Mouse (Mus musculus): ENCODE data around the gene Tmc4. TPM values are rescaled to one million over a fixed set of nuclear protein-coding genes. Genes with fewer than 3 reads are reported as not detected.
"Not testable (repeated sequence)": the region's sequence is repeated elsewhere in the genome, so short reads cannot be mapped to it uniquely, and the experiment has no call there.

Tmc4 gene
- polyA plus RNA-seq, 1 experiment: 0.05 TPM

DNA sequence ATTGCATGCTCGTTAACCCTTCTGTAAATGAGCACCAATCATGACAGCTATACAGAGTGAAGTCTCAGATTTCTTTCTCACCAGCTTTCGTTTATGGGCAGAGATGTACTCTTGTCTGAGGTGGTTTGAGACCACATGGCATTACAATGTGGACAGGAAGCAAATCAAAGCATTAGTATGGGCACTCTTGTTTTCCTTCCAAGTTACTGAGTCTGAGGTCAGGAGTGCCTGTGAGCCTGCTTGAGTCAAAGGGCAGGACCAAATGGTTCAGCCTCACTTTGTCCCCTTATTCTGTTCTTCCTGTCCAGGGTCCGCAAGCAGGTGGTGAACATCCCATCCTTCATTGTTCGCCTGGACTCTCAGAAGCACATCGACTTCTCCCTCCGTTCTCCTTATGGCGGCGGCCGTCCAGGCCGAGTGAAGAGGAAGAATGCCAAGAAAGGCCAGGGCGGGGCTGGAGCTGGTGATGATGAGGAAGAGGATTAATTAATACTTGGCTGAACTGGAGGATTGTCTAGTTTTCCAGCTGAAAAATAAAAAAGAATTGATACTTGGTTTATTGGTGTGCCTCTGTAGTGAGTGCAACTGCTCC is 29.1 kb upstream of the Tmc4 start:
- Histone ChIP-seq H3K4me1 (ENCODE audit: control insufficient read depth) (peaks cover 29% of the 10 kb centered on the region), H3K4me3 (replicated peaks) (peak overlapping the region; percentile 91), H3K36me3 (ENCODE audit: control insufficient read depth) (peaks cover 37% of the 10 kb centered on the region), H3K27me3 (ENCODE audit: control insufficient read depth) (no peaks in the 10 kb centered on the region), H3K9me3 (ENCODE audit: control insufficient read depth, low read length) (no peaks in the 10 kb centered on the region)
- no peak for TF ChIP-seq TAL1 (IDR thresholded peaks at IDR 0.05; ENCODE audit: low read length)
- no peak for TF ChIP-seq GATA1 (IDR thresholded peaks at IDR 0.05; ENCODE audit: low read length)

DNA sequence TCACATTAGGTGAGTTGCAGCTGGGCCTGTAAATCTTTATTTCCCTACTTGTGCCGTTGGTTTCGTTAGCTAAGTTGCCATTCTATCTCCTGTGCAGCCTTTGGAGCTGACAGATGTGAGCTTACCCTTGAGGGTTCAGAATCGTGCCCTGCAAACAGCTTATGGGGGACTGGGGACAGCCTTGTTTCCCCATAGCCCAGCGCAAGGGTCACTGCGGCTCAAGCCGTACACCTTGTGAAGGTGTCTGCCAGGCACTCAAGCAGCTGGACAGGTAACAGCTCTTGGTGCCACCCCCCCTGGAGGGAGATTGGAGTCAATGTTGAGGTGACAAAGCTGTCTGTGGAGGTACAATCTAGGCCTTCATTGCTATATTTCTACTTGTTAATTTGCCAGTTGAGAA is 28.6 kb upstream of the Tmc4 start:
- Histone ChIP-seq H3K27me3 (ENCODE audit: control insufficient read depth) (no peaks in the 10 kb centered on the region), H3K9me3 (ENCODE audit: control insufficient read depth, low read length) (no peaks in the 10 kb centered on the region), H3K4me1 (ENCODE audit: control insufficient read depth) (peaks cover 29% of the 10 kb centered on the region), H3K36me3 (ENCODE audit: control insufficient read depth) (peaks cover 37% of the 10 kb centered on the region), H3K4me3 (replicated peaks) (peak overlapping the region; percentile 91)
- TF ChIP-seq GATA1 (IDR thresholded peaks at IDR 0.05; ENCODE audit: low read length) (no peak), TAL1 (IDR thresholded peaks at IDR 0.05; ENCODE audit: low read length) (no peak)

DNA sequence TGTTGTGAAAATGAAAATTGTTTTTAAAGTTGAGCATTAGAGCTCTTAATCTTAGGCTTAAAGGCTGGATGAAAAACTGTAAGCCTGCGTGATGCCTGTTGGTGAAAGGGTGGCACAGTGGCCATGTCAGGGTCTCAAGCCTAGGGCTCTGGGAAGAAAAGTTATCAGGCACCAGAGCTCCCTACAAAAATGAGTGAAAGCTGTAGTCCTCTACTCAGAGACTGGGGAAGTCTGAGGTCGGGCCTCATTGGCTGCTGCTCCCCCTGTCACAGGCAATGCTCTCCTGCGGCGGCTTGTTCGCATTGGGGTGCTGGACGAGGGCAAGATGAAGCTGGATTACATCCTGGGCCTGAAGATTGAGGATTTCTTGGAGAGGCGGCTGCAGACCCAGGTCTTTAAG is 28.1 kb upstream of the Tmc4 start:
- H3K27me3 ChIP-seq (ENCODE audit: control insufficient read depth); H3K9me3 ChIP-seq (ENCODE audit: control insufficient read depth, low read length): not testable (repeated sequence)
- H3K4me3 ChIP-seq (replicated peaks): peak overlapping the region; percentile 91
- H3K4me1 ChIP-seq (ENCODE audit: control insufficient read depth): peaks cover 29% of the 10 kb centered on the region
- H3K36me3 ChIP-seq (ENCODE audit: control insufficient read depth): peaks cover 37% of the 10 kb centered on the region

DNA sequence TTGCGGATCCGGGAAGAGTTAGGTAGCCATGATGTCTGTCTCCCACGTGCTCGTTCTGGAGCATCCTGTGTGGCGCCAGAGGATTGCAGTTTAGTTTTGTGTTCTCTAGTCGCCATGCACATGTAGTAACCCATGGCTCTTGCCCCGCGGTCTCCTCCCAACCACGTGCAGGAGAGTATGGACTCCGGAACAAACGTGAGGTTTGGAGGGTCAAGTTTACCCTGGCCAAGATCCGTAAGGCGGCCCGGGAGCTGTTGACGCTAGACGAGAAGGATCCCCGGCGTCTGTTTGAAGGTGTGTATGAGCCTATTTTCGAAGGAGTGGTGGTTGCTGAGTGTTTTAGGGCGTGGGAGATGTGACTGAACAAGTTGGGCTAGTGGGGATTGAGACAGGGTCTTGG is 27.1 kb upstream of the Tmc4 start:
- Histone ChIP-seq H3K4me1 (ENCODE audit: control insufficient read depth) (peaks cover 29% of the 10 kb centered on the region), H3K36me3 (ENCODE audit: control insufficient read depth) (peaks cover 37% of the 10 kb centered on the region), H3K9me3 (ENCODE audit: control insufficient read depth, low read length) (no peaks in the 10 kb centered on the region), H3K4me3 (replicated peaks) (peak overlapping the region; percentile 91), H3K27me3 (ENCODE audit: control insufficient read depth) (no peaks in the 10 kb centered on the region)
- TF ChIP-seq TAL1 (IDR thresholded peaks at IDR 0.05; ENCODE audit: low read length) (no peak), GATA1 (IDR thresholded peaks at IDR 0.05; ENCODE audit: low read length) (no peak)

DNA sequence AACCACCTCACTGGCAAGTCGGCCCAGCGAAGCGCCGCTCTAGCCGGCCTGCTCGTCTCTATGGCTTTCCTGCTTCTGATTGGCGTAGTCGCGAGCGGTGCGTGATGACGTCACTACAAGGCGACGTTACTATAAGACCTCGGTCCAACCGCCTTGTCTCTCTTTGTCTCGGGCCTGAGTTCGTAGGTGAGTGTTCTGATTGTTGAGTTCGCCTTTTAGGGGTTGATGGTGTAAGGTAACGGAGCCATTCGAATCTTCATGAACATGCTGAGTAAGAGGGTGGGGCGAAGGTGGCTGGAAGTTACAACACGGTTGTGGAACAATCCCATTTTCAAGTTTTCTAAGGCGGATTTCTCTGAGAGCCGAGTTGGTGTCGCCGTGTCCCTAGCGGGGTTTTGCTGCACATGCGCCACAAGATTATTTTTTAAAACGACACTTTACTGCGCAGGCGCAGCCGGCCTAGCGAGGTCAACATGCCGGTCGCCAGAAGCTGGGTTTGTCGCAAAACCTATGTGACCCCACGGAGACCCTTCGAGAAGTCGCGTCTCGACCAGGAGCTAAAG is 26.6 kb upstream of the Tmc4 start, which contains the start of gene Rps9:
Gene Rps9 (plus strand): TSS at position 115 of the 563 bp plus-strand sequence.
- TF ChIP-seq GATA1 (IDR thresholded peaks at IDR 0.05; ENCODE audit: low read length): no peak
- no peak for TF ChIP-seq TAL1 (IDR thresholded peaks at IDR 0.05; ENCODE audit: low read length)
- H3K4me3 ChIP-seq (replicated peaks): peak within 1 kb of the TSS; percentile 91
- peaks cover 37% of the 10 kb centered on the region for H3K36me3 ChIP-seq (ENCODE audit: control insufficient read depth)
- no peaks in the 10 kb centered on the region for H3K27me3 ChIP-seq (ENCODE audit: control insufficient read depth)
- peaks cover 29% of the 10 kb centered on the region for H3K4me1 ChIP-seq (ENCODE audit: control insufficient read depth)
- H3K9me3 ChIP-seq (ENCODE audit: control insufficient read depth, low read length): no peaks in the 10 kb centered on the region

DNA sequence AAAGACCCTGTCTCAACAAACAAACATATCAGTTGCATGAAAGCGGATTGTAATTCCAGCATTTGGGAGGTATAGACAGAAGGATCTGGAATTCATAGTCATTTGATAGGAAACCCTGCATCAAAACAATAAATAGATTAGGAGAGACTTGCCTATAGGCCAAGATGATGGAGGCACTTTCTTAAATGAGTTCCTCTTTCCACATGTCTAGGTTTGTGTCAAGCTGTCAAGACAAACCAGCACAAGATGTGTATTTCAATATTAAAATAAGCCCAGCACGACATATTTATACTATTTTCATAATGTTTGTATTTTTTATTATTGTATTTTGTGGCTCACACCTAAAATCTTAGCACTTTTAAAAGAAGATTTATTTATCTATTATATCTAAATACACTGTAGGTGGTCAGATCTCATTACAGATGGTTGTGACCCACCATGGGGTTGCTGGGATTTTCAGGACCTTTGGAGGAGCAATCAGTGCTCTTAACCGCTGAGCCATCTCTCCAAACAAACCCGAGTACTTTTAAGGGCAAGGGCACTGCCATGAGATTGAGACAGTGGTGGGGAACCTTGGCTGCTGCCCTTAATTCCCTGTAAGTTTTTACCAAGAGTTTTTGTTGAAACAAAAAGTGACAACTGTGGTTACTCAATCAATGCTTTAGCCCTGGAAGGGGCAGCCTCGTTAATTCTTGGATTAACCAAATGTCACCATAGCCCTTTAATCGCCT is 26.0 kb upstream of the Tmc4 start:
- Histone ChIP-seq H3K4me1 (ENCODE audit: control insufficient read depth) (peaks cover 29% of the 10 kb centered on the region), H3K36me3 (ENCODE audit: control insufficient read depth) (peaks cover 37% of the 10 kb centered on the region), H3K27me3 (ENCODE audit: control insufficient read depth) (no peaks in the 10 kb centered on the region), H3K9me3 (ENCODE audit: control insufficient read depth, low read length) (no peaks in the 10 kb centered on the region), H3K4me3 (replicated peaks) (peak overlapping the region; percentile 91)
- no peak for TF ChIP-seq TAL1 (IDR thresholded peaks at IDR 0.05; ENCODE audit: low read length)
- TF ChIP-seq GATA1 (IDR thresholded peaks at IDR 0.05; ENCODE audit: low read length): no peak

DNA sequence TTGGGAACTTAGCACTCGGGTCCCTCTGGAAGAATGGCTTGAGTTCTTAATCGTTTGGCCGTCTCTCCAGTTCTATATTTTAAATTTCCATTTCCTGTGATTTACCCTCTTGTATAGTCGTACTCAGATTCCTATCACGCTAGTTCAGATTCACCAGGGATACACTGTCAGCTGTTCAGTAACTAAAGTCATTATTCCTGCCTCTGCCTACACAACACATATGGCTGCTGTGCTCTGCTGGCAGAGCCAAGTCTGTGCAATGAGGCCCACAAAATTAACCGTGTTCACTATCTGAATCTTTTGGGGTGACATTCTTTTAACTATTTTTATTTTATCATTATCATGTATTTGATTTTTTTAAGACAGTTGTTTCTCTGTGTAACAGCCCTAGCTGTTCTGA is 21.1 kb upstream of the Tmc4 start:
- Histone ChIP-seq H3K27me3 (ENCODE audit: control insufficient read depth) (no peaks in the 10 kb centered on the region), H3K4me3 (replicated peaks) (no peak overlapping the region), H3K36me3 (ENCODE audit: control insufficient read depth) (no peaks in the 10 kb centered on the region; the same call in 1 of the 2 replicates), H3K4me1 (ENCODE audit: control insufficient read depth) (peaks cover 17% of the 10 kb centered on the region), H3K9me3 (ENCODE audit: control insufficient read depth, low read length) (no peaks in the 10 kb centered on the region)
- no peak for TF ChIP-seq TAL1 (IDR thresholded peaks at IDR 0.05; ENCODE audit: low read length)
- no peak for TF ChIP-seq GATA1 (IDR thresholded peaks at IDR 0.05; ENCODE audit: low read length)

DNA sequence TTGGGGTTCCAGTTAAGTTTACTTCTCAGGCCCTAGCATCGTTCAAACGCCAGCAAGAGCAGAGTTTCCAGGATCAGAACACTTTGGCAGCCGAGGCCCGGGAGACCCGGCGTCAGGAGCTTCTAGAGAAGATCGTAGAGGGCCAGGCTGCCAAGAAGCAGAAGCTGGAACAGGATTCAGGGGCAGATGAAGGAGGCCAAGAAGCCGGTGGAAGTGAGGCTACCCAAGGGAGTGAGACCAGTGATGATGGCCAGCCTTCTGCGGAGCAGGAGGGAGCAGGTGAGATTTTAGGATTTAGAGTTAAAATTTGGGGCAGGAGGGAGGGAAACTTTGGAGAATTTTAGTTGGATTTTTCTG is 17.6 kb upstream of the Tmc4 start:
- Histone ChIP-seq H3K4me1 (ENCODE audit: control insufficient read depth) (peaks cover 41% of the 10 kb centered on the region), H3K4me3 (replicated peaks) (peak overlapping the region; percentile 84)
- H3K36me3 ChIP-seq (ENCODE audit: control insufficient read depth); H3K27me3 ChIP-seq (ENCODE audit: control insufficient read depth); H3K9me3 ChIP-seq (ENCODE audit: control insufficient read depth, low read length): not testable (repeated sequence)

DNA sequence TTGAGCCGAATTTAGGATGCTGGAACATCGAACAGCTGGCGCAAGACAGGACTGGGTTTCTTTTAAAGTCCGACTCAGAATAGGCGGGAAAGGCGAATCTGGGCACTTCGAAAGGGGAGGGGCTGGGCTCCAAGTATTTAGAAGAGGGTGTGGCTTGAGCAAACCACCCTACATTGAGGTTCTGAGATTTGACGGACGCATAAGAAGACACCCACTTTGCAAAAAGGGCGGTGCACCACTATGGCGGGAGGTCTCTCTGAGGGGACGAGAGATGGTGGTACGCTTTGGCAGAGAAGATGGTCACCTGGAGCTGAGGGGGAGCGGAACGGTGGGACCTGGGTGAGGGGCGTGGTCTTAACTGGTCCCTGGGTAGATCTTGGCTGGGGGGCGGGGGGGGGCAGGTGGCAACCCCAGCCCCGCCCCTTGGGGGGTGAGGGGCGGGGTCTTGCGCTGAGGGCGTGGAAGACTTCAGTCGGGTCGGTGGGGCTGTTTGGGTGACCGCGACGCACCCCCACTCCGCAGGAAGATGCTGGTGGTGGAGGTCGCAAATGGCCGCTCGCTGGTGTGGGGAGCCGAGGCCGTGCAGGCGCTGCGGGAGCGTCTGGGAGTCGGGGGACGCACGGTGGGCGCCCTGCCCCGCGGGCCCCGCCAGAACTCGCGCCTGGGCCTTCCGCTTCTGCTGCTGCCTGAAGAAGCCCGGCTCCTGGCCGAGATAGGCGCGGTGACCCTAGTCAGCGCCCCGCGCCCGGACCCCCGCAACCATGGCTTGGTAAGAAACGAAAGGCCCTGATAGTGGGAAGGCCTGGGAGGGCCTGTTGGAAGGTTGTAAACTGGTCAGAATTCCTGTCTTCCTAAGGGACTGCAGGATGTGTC is 17.0 kb upstream of the Tmc4 start:
- H3K9me3 ChIP-seq (ENCODE audit: control insufficient read depth, low read length): no peaks in the 10 kb centered on the region
- peaks cover 41% of the 10 kb centered on the region for H3K4me1 ChIP-seq (ENCODE audit: control insufficient read depth)
- TF ChIP-seq GATA1 (IDR thresholded peaks at IDR 0.05; ENCODE audit: low read length) (no peak), TAL1 (IDR thresholded peaks at IDR 0.05; ENCODE audit: low read length) (no peak)
- no peaks in the 10 kb centered on the region; the same call in 1 of the 2 replicates for H3K36me3 ChIP-seq (ENCODE audit: control insufficient read depth)
- H3K27me3 ChIP-seq (ENCODE audit: control insufficient read depth): no peaks in the 10 kb centered on the region
- H3K4me3 ChIP-seq (replicated peaks): peak overlapping the region; percentile 84
